Mouse (Mus musculus): ENCODE measurements around the gene Zfp36. TPM values are rescaled to one million over a fixed set of nuclear protein-coding genes. Genes with fewer than 3 reads are reported as not detected.
"Not testable (repeated sequence)": the region's sequence is repeated elsewhere in the genome, so short reads cannot be mapped to it uniquely, and the experiment has no call there.

Zfp36 gene
- total and polyA plus RNA-seq, 3 experiments: 19.4 to 28.2 (median 26.3) TPM

- H3K36me3 ChIP-seq (ENCODE audit: control insufficient read depth, insufficient read depth, low read length): no peaks in the 10 kb centered on the region
These were observed 15.4 kb upstream of the Zfp36 start for GRCm38 (mm10) chr7:28395425-28395824.

GRCm38 (mm10) chr7:28393272-28393951, 13.4 kb upstream of the Zfp36 start:
- peak in 1 of 2 experiments; percentile 21 for DNase-seq
- Histone ChIP-seq H3K9ac (ENCODE audit: low read depth, low read length) (peak overlapping the region; percentile 87), H3K27ac (peak overlapping the region; percentile 84), H3K4me3 (peak overlapping the region; percentile 96), H3K4me1 (ENCODE audit: control insufficient read depth, insufficient read depth, low read length) (0 out of 2 replicates have a peak, but pooled peaks cover 2% of the 10 kb centered on the region), H3K79me2 (replicated peaks; ENCODE audit: control insufficient read depth, insufficient read depth, low read length) (peaks cover 2% of the 10 kb centered on the region; the same call in 1 of the 2 replicates), H3K36me3 (ENCODE audit: control insufficient read depth, insufficient read depth, low read length) (no peaks in the 10 kb centered on the region), H3K27me3 (ENCODE audit: control insufficient read depth, insufficient read depth, low read length) (no peaks in the 10 kb centered on the region)
- 3% methylated on average over 22 of the region's 22 CpGs for WGBS
- no peak for TF ChIP-seq EP300 (IDR thresholded peaks at IDR 0.05; ENCODE audit: insufficient read depth, low read depth, low read length)
- no peak for TF ChIP-seq POLR2A (IDR thresholded peaks at IDR 0.05; ENCODE audit: insufficient read depth, low read depth, low read length)
- TF ChIP-seq CTCF (IDR thresholded peaks at IDR 0.05): no peak
- intact Hi-C loops (cut with DNase I): no loop called here

More at GRCm38 (mm10) chr7:28395425-28395824, 15.4 kb upstream of the Zfp36 start:
- DNase-seq: no peak
- TF ChIP-seq CTCF (IDR thresholded peaks at IDR 0.05) (no peak), POLR2A (IDR thresholded peaks at IDR 0.05; ENCODE audit: insufficient read depth, low read depth, low read length) (no peak), EP300 (IDR thresholded peaks at IDR 0.05; ENCODE audit: insufficient read depth, low read depth, low read length) (no peak)
- Histone ChIP-seq H3K9ac (ENCODE audit: low read depth, low read length) (no peak overlapping the region), H3K79me2 (replicated peaks; ENCODE audit: control insufficient read depth, insufficient read depth, low read length) (peaks cover 2% of the 10 kb centered on the region; the same call in 1 of the 2 replicates), H3K27me3 (ENCODE audit: control insufficient read depth, insufficient read depth, low read length) (no peaks in the 10 kb centered on the region), H3K4me3 (no peak overlapping the region), H3K27ac (no peak overlapping the region), H3K4me1 (ENCODE audit: control insufficient read depth, insufficient read depth, low read length) (0 out of 2 replicates have a peak, but pooled peaks cover 2% of the 10 kb centered on the region)
- WGBS: 95% methylated on average over 4 of the region's 4 CpGs
- intact Hi-C loops (cut with DNase I): loop anchor here (2.0 kb wide), 1 partner anchor 39 kb away; no protein-coding TSS in a partner anchor

- WGBS: under 1% methylated on average over 58 of the region's 58 CpGs
- intact Hi-C loops (cut with DNase I): no loop called here
These were observed 12.6 kb upstream of the Zfp36 start, which contains the start of the genes Med29 and Paf1 for GRCm38 (mm10) chr7:28392429-28393271. Gene Med29 (minus strand): TSS chr7:28392708. Gene Paf1 (plus strand): TSS chr7:28392951.

GRCm38 (mm10) chr7:28390331-28390730, 10.3 kb upstream of the Zfp36 start:
- no peaks in the 10 kb centered on the region for H3K36me3 ChIP-seq (ENCODE audit: control insufficient read depth, insufficient read depth, low read length)
- intact Hi-C loops (cut with DNase I): no loop called here
- H3K4me3 ChIP-seq: no peak overlapping the region
- TF ChIP-seq CTCF (IDR thresholded peaks at IDR 0.05) (no peak), POLR2A (IDR thresholded peaks at IDR 0.05; ENCODE audit: insufficient read depth, low read depth, low read length) (no peak), EP300 (IDR thresholded peaks at IDR 0.05; ENCODE audit: insufficient read depth, low read depth, low read length) (no peak)
- DNase-seq: peak in 1 of 2 experiments; percentile 13
- H3K79me2 ChIP-seq (replicated peaks; ENCODE audit: control insufficient read depth, insufficient read depth, low read length): peaks cover 2% of the 10 kb centered on the region; the same call in 1 of the 2 replicates
- H3K27ac ChIP-seq: no peak overlapping the region
- peaks cover 2% of the 10 kb centered on the region; the same call in 1 of the 2 replicates for H3K4me1 ChIP-seq (ENCODE audit: control insufficient read depth, insufficient read depth, low read length)
- no peak overlapping the region for H3K9ac ChIP-seq (ENCODE audit: low read depth, low read length)
- 95% methylated on average over 3 of the region's 3 CpGs for WGBS
- no peaks in the 10 kb centered on the region for H3K27me3 ChIP-seq (ENCODE audit: control insufficient read depth, insufficient read depth, low read length)

More at GRCm38 (mm10) chr7:28392429-28393271, 12.6 kb upstream of the Zfp36 start, which contains the start of the genes Med29 and Paf1:
- H3K4me3 ChIP-seq: peak within 1 kb of the TSS; percentile 96
- H3K4me1 ChIP-seq (ENCODE audit: control insufficient read depth, insufficient read depth, low read length): 0 out of 2 replicates have a peak, but pooled peaks cover 2% of the 10 kb centered on the region
- peak; percentile 65 for TF ChIP-seq EP300 (IDR thresholded peaks at IDR 0.05; ENCODE audit: insufficient read depth, low read depth, low read length)
- TF ChIP-seq POLR2A (IDR thresholded peaks at IDR 0.05; ENCODE audit: insufficient read depth, low read depth, low read length): peak; percentile 99
- no peak for TF ChIP-seq CTCF (IDR thresholded peaks at IDR 0.05)
- peak; percentile 93 to 98 for DNase-seq
- H3K27me3 ChIP-seq (ENCODE audit: control insufficient read depth, insufficient read depth, low read length): no peaks in the 10 kb centered on the region
- peak within 1 kb of the TSS; percentile 84 for H3K27ac ChIP-seq
- H3K9ac ChIP-seq (ENCODE audit: low read depth, low read length): peak within 1 kb of the TSS; percentile 87
- peaks cover 2% of the 10 kb centered on the region; the same call in 1 of the 2 replicates for H3K79me2 ChIP-seq (replicated peaks; ENCODE audit: control insufficient read depth, insufficient read depth, low read length)
- H3K36me3 ChIP-seq (ENCODE audit: control insufficient read depth, insufficient read depth, low read length): no peaks in the 10 kb centered on the region

GRCm38 (mm10) chr7:28387384-28387783, 7.3 kb upstream of the Zfp36 start:
- H3K4me3 ChIP-seq; H3K79me2 ChIP-seq (replicated peaks; ENCODE audit: control insufficient read depth, insufficient read depth, low read length); H3K27ac ChIP-seq; DNase-seq; H3K9ac ChIP-seq (ENCODE audit: low read depth, low read length); H3K27me3 ChIP-seq (ENCODE audit: control insufficient read depth, insufficient read depth, low read length); H3K36me3 ChIP-seq (ENCODE audit: control insufficient read depth, insufficient read depth, low read length): not testable (repeated sequence)
- intact Hi-C loops (cut with DNase I): loop anchor here (5.0 kb wide), 1 partner anchor 110 kb away; the partner anchor contains the start of gene Eid2b
- 83% methylated on average over 7 of the region's 7 CpGs for WGBS
- H3K4me1 ChIP-seq (ENCODE audit: control insufficient read depth, insufficient read depth, low read length): peaks cover 13% of the 10 kb centered on the region

GRCm38 (mm10) chr7:28386877-28387276, 6.8 kb upstream of the Zfp36 start:
- H3K27me3 ChIP-seq (ENCODE audit: control insufficient read depth, insufficient read depth, low read length); H3K4me3 ChIP-seq; H3K9ac ChIP-seq (ENCODE audit: low read depth, low read length); H3K27ac ChIP-seq; DNase-seq; H3K36me3 ChIP-seq (ENCODE audit: control insufficient read depth, insufficient read depth, low read length); H3K79me2 ChIP-seq (replicated peaks; ENCODE audit: control insufficient read depth, insufficient read depth, low read length): not testable (repeated sequence)
- 68% methylated on average over 6 of the region's 6 CpGs for WGBS
- H3K4me1 ChIP-seq (ENCODE audit: control insufficient read depth, insufficient read depth, low read length): peaks cover 15% of the 10 kb centered on the region
- intact Hi-C loops (cut with DNase I): loop anchor here (1.0 to 5.0 kb wide), 2 partner anchors 14 to 110 kb away; partner anchors contain the start of gene Eid2b
